Mouse (Mus musculus): ENCODE measurements around the gene Ttc23. TPM values are rescaled to one million over a fixed set of nuclear protein-coding genes. Genes with fewer than 3 reads are reported as not detected.

Gene Ttc23
- total RNA-seq, 4 experiments from 2014 or later: 6.6 to 7.9 (median 7.3) TPM

GRCm38 (mm10) chr7:67644833-67645680, 2.2 kb upstream of the Ttc23 start, which contains the start of gene Lrrc28:
TSS of gene Lrrc28 (minus strand) at chr7:67645268.
- DNase-seq (ENCODE audit: low spot score in 2 of 2): peak; percentile 99

- DNase-seq (ENCODE audit: low spot score in 2 of 2): no peak
These were observed 1.6 kb upstream of the Ttc23 start for GRCm38 (mm10) chr7:67645681-67646014.

- DNase-seq (ENCODE audit: low spot score in 2 of 2): no peak
These were observed 1.1 kb upstream of the Ttc23 start for GRCm38 (mm10) chr7:67646131-67646530.

GRCm38 (mm10) chr7:67648376-67648775, 1.2 kb downstream of the Ttc23 start:
- DNase-seq (ENCODE audit: low spot score in 2 of 2): no peak

- no peak for DNase-seq (ENCODE audit: low spot score in 2 of 2)
These were observed 5.0 kb downstream of the Ttc23 start for GRCm38 (mm10) chr7:67652211-67652610.

- no peak for DNase-seq (ENCODE audit: low spot score in 2 of 2)
These were observed 7.5 kb downstream of the Ttc23 start for GRCm38 (mm10) chr7:67654668-67655067.

GRCm38 (mm10) chr7:67655186-67655585, 8.0 kb downstream of the Ttc23 start:
- no peak for DNase-seq (ENCODE audit: low spot score in 2 of 2)

- no peak for DNase-seq (ENCODE audit: low spot score in 2 of 2)
These were observed 10.9 kb downstream of the Ttc23 start for GRCm38 (mm10) chr7:67658110-67658509.

- no peak for DNase-seq (ENCODE audit: low spot score in 2 of 2)
These were observed 15.2 kb downstream of the Ttc23 start for GRCm38 (mm10) chr7:67662424-67662823.

GRCm38 (mm10) chr7:67663981-67664694, 16.9 kb downstream of the Ttc23 start:
- DNase-seq (ENCODE audit: low spot score in 2 of 2): no peak

- DNase-seq (ENCODE audit: low spot score in 2 of 2): no peak
These were observed 23.8 kb downstream of the Ttc23 start for GRCm38 (mm10) chr7:67670965-67671364.

GRCm38 (mm10) chr7:67672650-67673049, 25.4 kb downstream of the Ttc23 start:
- peak; percentile 88 to 97 for DNase-seq (ENCODE audit: low spot score in 2 of 2)

GRCm38 (mm10) chr7:67673656-67674055, 26.4 kb downstream of the Ttc23 start:
- no peak for DNase-seq (ENCODE audit: low spot score in 2 of 2)

GRCm38 (mm10) chr7:67678878-67679499, 31.8 kb downstream of the Ttc23 start:
- DNase-seq (ENCODE audit: low spot score in 2 of 2): no peak

GRCm38 (mm10) chr7:67681078-67681477, 33.9 kb downstream of the Ttc23 start:
- no peak for DNase-seq (ENCODE audit: low spot score in 2 of 2)

- DNase-seq (ENCODE audit: low spot score in 2 of 2): no peak
These were observed 35.8 kb downstream of the Ttc23 start for GRCm38 (mm10) chr7:67683006-67683405.

- DNase-seq (ENCODE audit: low spot score in 2 of 2): no peak
These were observed 39.3 kb downstream of the Ttc23 start for GRCm38 (mm10) chr7:67686545-67686944.

- no peak for DNase-seq (ENCODE audit: low spot score in 2 of 2)
These were observed 41.1 kb downstream of the Ttc23 start for GRCm38 (mm10) chr7:67688281-67688680.

- no peak for DNase-seq (ENCODE audit: low spot score in 2 of 2)
These were observed 42.6 kb downstream of the Ttc23 start for GRCm38 (mm10) chr7:67689793-67690192.

GRCm38 (mm10) chr7:67691036-67691435, 43.8 kb downstream of the Ttc23 start:
- DNase-seq (ENCODE audit: low spot score in 2 of 2): no peak

GRCm38 (mm10) chr7:67692141-67692540, 44.9 kb downstream of the Ttc23 start:
- DNase-seq (ENCODE audit: low spot score in 2 of 2): no peak

Data from layer of hippocampus, adult 8-10 months (tissue).